Mouse (Mus musculus) spleen, postnatal 14 days (tissue): Measurements from ENCODE around the gene Map4k4.

Experiments
- DNase-seq, 2 experiments: peaks; one replicate each; pipeline ENCODE4 v3.0.0; 2021 to 2022; ENCODE audit warnings: low spot score in 2 of 2

Gene Map4k4

DNA sequence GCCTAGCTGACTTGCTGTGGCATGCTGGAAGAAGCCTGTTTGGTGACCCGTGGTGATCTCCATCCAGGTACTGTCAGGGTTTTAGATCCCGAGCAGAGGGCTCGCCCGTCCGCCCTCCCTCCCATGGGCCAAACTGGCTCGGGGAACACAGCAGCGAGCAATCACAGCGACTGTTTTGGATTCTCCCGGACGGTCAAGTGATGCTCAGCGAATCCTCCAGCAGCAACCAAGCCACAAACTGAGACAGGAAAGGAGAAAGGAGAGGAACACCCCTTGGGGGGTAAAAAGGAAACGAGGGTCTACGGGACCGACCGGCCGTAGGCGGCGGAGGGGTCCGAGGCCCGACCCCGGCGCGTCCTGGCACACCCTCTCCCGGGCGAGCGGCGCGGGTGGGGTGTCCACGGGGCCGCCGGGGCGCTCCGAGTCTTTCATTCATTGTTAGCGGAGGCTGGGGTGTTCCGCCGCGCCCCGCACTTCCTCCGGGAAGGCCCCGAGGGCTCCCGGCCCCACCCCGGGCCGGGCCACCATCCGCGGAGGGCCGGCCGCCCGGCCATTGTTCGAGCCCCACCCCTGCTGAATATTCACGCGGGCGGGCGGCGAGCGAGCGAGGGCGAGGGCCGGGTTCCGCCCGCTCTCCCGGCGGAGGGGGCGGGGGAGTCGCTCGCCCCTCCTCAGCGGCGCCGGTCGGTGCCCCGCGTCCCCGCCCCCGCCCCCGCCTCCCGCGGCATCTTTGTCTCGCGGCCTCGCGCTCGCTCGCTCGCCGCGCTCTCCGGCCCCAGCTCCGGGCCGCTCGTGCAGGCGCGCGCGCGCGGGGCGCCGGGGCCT lies at the start of gene Map4k4:
Gene Map4k4 (plus strand): TSS at position 733 of the 825 bp plus-strand sequence.
- peak; percentile 44 to 48 for DNase-seq

DNA sequence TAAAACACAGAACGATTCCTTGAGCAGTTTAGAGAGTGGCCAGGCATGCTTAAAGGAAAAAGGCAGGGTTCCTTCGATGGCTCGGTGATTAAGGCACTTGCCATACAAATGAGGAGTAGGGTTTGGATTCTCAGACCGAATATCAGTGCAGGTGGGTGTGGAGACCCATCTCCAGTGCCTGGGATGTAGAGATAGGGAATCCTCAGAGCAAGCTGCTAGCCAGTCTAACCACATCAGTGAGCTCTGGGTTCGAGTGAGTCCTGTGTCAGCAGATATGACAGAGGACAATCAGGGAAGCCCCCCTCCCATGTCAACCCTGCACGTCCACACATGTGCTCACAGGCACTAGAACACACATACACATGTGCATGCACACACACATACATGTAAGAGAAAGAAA lies 44.8 kb upstream of the Map4k4 start:
- no peak for DNase-seq

DNA sequence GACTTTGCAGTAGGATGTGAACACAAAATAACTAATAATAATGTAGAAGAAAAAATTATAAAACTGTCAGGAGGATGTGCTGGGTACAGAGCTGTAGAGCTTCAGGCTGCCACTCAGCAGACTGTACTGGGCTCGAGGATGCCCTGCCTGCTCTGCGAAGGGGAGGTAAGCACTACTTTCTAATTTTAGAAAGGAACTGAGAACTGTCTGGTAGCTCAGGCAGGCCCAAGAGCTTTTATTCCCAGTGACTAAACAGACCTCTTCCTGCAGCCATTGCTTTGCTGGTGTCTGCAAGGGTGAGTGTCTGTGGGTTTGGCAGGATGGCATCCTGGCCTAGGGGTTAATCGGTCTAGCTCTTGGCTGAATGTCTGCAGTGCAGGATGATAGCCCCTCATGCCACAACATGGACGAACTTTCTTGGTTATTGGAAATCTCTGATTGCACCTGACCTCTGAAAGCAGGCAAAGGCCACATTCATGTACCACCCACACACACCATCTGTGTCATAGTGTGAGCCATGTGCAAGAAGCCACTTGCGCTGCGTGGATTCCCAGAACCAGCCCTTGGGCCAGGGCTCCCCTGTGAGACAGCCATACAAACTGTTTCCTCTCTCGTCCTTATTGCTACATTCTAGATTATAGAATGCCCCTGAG lies 43.8 kb upstream of the Map4k4 start:
- DNase-seq, result no peak

DNA sequence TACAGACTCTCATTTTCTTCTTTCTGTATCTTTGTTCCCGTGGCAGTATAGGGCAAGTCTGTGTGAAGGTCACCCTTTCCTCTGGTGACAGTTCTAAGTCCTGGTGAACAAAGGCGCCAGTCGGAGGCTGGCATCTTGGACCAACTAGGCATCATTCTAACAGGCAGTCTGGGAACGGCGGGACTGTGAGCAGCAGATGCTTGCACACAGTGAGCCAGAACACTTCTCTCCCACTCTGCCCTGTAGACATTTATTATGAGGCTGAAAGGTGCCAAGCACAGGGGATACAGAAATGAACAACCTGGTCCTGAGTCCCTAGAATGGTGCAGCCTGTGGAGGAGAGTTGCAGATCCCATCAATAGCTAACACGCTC lies 43.3 kb upstream of the Map4k4 start:
- DNase-seq, result no peak

DNA sequence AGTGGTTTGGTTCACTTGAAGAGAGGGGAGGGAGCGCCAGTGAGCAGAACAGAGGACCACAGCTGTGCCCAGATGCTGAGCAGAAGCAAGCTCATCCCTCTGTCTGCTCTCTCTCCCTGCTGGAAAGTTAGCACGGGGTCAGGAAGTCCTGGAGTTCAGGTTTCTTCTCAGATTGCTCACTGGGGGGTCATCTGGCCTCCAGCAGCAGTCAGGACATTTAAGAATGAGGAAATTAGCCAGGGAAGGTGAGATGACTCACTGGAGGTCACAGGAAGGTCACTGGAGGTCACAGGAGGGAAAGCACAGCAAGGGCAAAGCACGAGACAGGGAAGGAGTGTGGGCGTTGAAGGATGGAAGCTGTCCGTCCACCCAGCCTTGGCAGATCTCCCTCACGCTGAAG lies 41.5 kb upstream of the Map4k4 start:
- DNase-seq, result no peak

DNA sequence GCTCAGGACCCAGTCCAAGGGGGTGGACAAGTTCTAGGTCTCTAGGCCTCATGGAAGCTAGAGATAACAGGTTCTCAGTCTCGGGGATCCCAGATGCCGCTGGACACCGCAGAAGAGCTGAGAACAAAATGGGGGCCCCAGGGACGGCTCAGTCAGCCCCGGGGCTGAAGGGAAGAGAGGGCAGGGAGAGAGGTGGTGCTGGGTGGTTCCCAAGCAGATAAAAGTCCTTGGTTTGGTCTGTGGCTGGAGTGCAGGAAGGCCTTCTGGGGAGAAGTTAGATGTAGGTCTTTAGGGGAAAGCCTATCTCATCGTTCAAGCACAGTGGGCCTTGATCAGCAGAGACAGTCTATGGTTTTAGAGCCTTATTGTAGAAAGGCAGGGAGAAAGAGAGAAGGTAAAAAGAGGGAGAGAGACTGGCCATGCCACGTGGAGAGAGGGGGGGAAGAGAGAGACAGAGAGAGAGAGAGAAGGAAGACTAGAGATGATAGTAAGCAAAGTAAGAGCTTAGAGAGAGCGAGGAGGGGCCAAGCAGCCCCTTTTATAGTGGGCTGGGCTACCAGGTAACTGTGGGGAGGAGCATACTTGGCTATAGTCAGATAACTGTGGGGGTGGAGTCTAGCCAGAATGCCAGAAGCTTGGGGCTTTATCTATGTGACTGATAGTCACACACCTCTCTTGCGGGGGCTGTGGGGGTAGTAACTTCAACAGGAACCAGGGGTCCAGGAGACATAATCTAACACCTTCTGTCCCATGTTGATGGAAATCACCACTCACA lies 34.2 kb upstream of the Map4k4 start:
- DNase-seq, result no peak

DNA sequence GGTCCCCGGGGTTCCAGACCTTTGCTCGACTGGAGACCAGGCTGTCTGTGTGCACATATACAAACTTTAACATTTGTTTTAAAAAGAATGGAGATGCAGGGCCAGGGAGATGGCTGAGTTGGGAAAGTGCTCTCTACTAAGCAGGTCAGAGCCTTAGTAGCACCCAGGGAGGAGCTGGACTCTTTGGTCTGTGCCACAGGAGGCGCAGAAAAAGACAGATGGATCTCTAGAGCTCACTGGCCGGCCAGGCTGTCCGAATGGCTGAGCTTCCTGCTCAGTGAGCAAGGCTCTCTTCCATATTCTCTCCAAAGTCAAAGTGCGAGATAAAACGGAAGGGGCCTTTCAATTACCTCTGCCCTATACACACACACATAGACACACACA lies 33.6 kb upstream of the Map4k4 start:
- DNase-seq, result no peak

DNA sequence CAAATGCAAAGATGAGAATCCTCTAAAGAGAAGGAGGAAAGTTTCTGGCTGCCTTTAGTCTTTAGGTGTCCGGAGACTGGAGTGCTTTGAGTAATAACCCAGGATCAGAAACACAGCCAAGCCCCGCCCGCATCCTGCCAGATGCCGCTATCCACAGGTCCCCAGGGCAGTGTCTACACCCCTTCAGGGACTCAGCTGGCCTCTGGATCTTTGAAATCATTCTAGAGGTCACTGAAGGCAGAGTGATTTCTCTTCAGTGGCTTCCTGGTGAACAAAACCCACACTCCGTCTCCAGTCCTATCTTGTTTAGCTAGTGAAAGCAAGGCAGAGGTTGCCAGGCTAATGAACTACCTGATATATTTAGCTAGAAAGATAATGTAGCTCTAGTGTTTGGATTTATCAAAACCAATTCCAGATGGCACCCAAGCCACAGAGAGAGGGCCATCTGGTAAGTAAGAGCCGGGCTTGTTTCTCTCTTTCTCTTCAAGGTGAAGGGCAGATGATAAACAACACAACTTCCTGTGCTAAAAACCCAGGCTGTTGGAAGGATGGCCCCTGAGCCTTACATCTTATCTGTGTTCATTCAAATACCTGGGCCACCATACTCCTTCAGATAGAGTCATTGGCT lies 32.6 kb upstream of the Map4k4 start:
- no peak for DNase-seq

DNA sequence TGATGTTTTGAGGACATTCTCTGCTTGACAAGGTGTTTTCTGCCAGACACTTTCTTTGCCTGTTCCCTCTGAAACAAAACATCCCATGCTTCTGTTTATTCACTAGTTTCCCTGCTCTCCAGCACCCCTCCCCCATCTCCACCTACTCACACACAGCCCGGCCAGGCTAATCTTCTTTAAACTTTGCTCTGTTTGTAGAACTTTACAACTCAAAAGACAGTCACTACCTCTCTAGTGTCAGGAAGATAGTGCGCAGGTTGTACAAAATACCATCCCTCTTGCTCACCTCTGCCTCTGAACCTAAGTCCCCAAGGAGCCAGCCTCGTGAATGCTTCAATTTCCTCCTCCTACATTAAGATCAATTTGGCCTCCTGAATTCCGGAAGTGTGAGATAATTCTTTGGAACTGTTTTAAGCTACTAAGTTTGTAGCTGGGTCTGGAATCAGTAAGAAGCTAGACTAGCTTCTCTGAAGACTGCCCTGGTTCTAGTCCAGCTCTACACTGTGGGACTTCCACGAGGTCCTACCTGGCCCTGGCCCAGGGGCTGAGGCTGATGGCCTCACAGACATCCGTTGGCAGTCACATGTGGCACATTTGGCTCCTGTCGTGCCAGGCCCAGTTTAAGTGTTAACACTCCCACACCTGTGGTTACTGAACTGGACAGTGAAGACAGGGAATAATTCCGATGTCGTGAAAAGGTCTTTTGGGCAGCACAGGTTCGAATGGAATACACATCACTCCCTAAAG lies 31.7 kb upstream of the Map4k4 start:
- DNase-seq, result no peak

DNA sequence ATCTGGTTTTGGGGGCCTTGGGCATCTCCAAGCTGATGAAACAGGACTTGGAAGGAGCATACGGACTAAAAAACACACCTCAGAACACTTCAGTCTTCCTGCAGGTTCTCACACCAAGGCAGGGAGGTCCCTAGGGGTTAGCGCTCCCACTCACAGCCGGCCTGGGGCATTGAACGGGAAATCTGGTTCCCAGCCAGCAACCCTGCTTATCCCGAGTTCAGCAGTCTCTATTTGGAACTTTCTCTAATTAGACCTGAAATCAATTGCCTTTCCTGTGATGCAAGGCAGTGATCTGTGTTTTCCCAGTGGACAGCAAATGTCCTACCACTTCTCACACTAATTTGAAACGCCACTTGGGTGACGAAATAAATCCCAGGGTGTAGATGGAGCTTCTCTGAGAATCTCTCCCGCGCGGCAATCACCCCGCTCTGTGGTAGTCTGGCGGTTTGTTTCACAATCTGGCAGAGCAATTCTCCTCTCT lies 31.0 kb upstream of the Map4k4 start:
- DNase-seq, result no peak

DNA sequence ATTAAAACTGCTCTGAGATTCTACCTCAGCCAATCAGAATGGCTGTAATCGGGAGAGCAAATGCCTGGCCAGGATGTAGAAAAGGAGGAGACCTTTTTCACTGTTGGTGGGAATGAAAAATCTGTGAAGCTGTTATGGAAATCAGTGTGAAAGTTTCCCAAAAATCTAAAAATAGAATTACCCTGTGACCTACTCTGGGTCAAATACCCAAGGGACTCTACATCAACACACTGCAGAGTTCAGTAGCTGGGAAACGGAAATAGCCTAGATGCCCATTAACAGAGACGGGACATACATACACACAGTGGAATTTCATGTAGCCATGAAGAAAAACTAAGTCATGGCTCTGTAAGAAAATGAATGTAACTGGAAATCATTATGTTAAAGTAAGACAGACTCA lies 22.7 kb upstream of the Map4k4 start:
- no peak for DNase-seq

DNA sequence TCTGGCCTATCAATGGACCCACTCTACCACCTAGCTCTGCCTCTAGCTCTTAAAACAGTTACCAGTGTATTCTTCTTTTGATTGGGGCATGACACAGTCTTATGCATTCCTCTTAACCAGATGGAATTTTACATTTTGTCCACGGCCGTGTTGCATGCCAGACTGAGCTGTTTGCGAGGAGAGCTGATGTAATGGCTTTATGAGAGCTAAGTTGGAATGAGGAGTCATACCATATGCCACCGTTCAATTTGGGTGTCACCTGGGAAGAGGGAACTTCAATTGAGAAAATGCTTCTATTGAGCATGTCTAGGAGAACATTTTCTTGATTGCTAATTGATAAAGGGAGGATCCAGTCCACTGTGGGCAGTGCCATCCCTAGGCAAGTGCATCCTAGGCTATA lies 18.2 kb upstream of the Map4k4 start:
- DNase-seq, result no peak

DNA sequence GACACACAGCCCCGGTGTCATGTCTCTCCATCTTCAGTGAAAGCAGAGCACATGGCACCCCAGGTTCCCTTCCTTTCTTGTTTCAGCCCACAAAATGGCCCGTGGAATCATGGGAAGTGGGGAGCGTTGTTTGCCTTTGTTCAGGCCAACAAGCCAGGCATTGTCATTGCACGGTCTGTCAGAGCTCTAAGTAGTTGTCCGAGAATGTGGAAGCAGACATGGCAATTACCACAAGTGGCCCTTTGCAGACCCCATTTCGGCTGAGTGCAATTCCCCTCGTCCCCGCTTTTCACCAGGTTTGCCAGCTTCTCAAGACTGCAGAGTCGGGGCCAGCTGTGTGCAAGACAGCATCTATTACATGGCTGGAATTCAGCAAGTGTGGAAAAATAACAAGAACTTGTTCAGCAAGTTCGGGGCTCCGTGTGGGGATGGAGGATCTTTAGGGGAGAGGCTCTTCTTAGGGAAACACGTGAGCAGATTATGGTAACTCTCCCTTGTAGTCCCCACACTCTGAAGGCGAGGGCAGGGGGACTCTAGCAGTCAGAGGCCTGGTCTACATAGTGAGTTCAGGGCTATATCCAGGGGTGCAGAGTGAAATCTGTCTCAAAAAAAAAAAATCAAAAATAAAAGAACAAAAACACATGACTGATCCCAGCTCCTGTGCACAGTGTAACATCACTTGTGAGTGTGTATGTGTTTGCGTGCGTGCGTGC lies 15.8 kb upstream of the Map4k4 start:
- no peak for DNase-seq

DNA sequence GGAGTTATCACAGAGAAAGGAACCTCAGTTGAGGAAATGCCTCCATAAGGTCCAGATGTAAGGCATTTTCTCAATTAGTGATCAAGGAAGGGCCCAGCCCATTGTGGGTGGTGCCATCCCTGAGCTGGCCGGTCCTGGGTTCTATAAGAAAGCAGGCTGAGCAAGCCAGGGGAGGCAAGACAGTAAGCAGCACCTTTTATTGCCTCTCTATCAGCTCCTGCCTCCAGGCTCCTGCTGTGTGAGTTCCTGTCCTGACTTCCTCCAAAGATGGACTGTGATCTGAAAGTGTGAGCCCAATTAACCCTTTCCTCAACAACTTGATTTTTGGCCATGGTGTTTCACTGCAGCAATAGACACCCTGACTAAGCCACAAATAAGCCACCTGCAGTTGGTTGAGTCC lies 12.7 kb upstream of the Map4k4 start:
- DNase-seq, result no peak

DNA sequence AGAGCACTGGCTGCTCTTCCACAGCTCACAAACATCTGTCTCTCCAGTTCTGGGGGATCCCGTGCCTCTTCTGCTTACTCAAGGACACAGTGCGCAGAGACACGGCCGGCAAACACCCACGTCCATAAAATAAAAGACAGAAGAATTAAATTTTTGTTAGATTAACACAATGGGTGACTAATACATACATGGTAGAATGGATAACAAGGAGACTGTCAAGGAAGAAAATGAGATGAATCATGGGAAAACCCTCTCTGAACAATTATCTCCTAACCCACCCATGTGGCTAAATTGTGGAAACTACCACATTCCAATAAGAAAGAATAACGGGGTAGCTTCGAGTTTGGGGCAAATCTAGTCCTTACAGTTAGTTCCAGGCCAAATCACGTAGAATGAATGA lies 11.3 kb upstream of the Map4k4 start:
- no peak for DNase-seq

DNA sequence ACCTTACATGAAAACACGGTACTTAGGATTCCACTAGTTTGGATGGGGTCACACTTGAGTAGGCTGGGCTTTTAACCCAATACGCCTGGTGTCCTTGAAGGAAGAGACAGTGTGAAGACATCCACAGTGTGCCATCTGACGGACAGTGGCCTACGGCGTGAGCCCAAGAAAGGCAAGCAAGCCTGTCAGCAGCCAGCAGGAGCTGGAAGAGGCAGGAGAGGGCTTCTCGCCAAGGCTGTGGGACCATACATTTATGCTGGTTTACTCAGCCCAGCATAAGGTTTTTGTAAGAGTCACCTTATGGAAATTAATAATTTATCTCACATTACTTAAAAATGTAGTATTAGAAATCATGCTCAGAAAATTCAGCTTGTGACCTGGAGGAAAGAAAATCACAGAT lies 10.7 kb upstream of the Map4k4 start:
- DNase-seq, result no peak

DNA sequence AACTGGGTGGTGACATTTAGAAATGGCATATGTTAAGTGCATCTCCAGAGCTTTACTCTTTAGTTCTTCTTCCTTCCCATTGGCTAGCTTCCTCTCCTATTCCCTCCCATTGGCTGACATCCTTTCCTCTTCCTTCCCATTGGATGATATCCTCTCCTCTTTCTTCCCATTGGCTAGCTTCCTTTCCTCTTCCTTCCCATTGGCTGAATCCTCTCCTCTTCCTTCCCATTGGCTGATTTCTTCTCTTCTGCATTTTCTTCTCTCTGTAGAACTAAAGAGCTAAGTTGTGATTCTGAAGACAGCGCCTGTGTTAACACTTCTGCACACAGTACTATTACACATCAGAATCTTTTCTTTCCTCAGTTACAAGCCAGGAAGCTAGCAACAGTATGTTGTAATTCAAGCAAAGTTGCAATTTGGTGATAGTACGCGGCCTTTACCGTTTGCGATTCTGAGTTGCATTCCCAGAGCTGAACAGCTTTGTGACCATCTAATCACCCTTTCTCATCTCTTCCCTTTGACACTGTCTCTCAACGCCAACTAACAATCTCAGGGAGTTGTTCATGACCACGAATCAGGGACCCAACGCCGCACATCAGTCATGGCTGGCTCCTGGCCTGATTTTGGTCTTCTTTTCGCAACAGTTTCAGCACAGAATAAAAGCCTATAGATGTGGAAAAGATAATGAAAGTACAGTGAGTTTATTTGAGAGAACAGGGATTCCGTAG lies 7.4 kb upstream of the Map4k4 start:
- DNase-seq, result no peak

DNA sequence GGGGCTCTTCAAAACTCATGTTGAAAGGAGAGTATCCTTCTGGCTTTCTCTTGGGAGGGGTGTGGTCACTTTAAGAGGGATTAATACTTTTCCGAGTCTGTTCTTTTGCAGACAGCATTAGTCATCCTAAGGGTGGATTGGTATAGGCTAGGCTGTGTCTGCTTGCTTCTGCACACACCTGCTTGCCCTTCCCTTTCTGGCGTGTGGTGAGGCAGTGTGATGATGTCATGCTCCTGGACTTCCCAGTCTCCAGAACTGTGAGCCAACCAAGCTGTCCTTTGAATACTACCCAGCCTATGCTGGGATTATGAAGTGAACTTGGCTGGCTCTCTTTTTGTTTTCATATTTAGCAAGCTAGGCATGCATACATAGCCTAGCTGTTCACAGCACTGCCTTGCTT lies 5.6 kb upstream of the Map4k4 start:
- no peak for DNase-seq

DNA sequence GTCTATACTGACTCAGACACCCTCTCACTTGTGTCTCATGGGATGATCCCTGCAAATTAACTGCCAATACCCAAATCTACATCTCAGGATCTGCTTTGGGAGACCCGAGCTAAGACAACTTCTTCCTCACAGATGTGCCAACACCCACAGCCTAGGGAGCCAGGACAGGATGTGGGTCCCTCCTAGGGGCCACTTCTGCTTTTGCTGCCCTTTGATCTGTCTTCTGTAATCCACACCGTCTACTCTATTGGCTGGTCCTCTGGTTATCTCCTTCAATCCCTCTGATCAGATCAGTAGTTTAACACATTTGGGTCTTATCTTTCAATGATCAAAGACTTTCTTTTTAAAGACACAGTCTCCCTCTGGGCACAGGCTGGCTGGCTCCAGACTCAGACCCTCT lies 5.2 kb upstream of the Map4k4 start:
- peak in 1 of 2 experiments; percentile 16 for DNase-seq

DNA sequence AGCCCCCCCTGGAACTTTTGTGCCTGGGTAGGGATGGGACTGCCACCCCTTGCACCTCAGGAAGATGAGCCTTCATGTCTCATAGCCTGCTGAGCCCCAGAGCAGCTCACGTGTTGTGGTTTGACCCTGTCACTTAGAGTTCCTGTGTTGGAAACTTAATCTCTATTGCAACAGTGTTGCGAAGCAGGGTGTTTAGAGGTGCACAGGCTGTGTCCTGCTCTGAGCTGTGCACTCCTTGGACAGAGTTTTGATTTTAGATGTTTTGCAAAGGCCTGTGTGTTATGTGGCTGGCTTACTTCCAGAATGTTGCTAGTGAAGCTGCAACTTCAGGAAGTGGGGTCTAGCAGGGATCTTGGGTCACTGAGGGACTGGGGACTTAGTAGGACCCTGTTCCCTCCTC lies 4.1 kb upstream of the Map4k4 start:
- DNase-seq, result peak in 1 of 2 experiments; percentile 19
